Mouse (Mus musculus) adrenal gland, postnatal 14 days (tissue): ENCODE results near the gene Vmn2r91. TPM values are rescaled to one million over a fixed set of nuclear protein-coding genes. Genes with fewer than 3 reads are reported as not detected.
"Not testable (repeated sequence)": the region's sequence is repeated elsewhere in the genome, so short reads cannot be mapped to it uniquely, and the experiment has no call there.

Source experiments
- DNase-seq: peaks from one replicate; pipeline ENCODE4 v3.0.0; 2021; ENCODE audit warnings: mixed read lengths
- long read RNA-seq, 2 experiments: library from polyadenylated mRNA; stranded (forward); transcript quantifications; one replicate each; pipeline ENCODE4 v2.0.0; 2021
- total RNA-seq: library from RNA; stranded (reverse); gene quantifications from 2 replicates; pipeline ENCODE4 v1.2.3, GENCODE M21; 2021

Gene Vmn2r91
- not detected in 2 replicates for total RNA-seq
- long read RNA-seq, experiment 1 = 0 reads
- long read RNA-seq, experiment 2 = 0 reads

GRCm38 (mm10) chr17:18084716-18085115 lies at the start of gene Vmn2r91:
TSS of gene Vmn2r91 (plus strand) at chr17:18085016.
- not testable (repeated sequence) for DNase-seq

DNA sequence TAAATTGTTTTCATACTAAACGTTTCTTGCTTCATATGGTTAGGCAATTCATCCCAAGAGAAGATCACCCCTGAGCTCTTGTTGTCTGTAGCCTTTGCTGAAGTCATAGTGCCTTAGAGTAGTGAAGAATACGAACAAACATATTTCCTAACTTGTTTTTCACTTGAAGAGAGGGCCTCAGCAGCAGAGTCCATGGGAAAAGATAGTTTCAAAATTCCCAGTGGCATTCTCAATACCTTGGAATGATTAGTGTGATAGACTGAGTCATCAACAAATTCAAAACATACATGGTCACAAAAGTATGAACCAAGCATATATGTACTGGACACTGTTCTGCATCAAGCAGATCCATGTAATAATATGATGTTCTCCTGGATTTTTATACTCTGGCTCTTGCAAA lies 35.7 kb upstream of the Vmn2r91 start, which contains the start of gene Vmn2r124:
Gene Vmn2r124, plus strand, starts transcription at position 301 of the 400 bp plus-strand sequence.
- no peak for DNase-seq

- DNase-seq = not testable (repeated sequence)
Measured at GRCm38 (mm10) chr17:18095626-18096025, 10.8 kb downstream of the Vmn2r91 start.

GRCm38 (mm10) chr17:18102265-18102664 lies 17.4 kb downstream of the Vmn2r91 start:
- DNase-seq = not testable (repeated sequence)

DNA sequence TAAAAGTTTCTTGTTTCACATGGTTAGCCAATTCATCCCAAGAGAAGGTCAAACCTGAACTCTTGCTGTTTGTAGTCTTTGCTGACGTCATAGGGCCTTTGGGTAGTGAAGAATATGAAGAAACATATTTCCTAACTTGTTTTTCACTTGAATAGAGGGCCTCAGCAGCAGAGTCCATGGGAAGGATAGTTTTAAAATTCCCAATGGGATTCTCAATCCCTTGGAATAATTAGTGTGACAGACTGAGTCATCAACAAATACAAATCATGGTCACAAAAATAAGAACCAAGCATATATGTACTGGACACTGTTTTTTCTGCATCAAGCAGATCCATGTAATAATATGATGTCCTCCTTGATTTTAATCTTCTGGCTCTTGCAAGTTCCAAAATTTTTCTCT lies 66.8 kb downstream of the Vmn2r91 start, which contains the start of gene Vmn2r92:
Gene Vmn2r92, plus strand, starts transcription at position 301 of the 400 bp plus-strand sequence.
- DNase-seq = not testable (repeated sequence)

DNA sequence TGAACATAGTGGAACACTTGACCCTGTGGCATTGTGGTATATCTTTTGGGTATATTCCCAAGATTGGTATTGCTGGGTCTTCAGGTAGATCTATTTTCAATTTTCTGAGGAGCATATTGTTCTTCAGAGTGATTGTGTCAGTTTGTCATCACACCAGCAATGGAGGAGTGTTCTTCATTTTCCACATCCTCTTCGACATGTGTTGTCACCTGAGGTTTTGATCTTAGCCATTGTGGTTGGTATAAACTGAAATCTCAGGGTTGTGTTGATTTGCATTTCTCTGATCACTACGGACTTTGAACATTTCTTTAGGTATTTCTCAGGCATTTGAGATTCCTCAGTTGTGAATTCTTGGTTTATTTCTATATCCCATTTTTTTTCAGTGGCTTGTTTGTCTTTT lies 76.4 kb downstream of the Vmn2r91 start:
- not testable (repeated sequence) for DNase-seq

Other genes with a start within 250 kb of the Vmn2r91 start
- gene Has1, start 229.8 kb upstream of the Vmn2r91 start, total RNA-seq = not detected in 2 replicates
- 0.33 TPM in 1 of 2 replicates, not detected in the other for gene Fpr1, start 201.1 kb upstream of the Vmn2r91 start, total RNA-seq
- not detected in 2 replicates for gene Fpr2, start 197.2 kb upstream of the Vmn2r91 start, total RNA-seq
- not detected in 2 replicates for gene Fpr3, start 197.2 kb upstream of the Vmn2r91 start, total RNA-seq
- not detected in 2 replicates for gene Fpr-rs4, start 63.3 kb upstream of the Vmn2r91 start, total RNA-seq
- gene Vmn2r124, start 35.6 kb upstream of the Vmn2r91 start, total RNA-seq = not detected in 2 replicates
- gene Vmn2r92, start 66.9 kb downstream of the Vmn2r91 start, total RNA-seq = not detected in 2 replicates
- not detected in 2 replicates for gene Vmn2r94, start 192.7 kb downstream of the Vmn2r91 start, total RNA-seq
- gene Vmn2r93, start 213.1 kb downstream of the Vmn2r91 start, total RNA-seq = not detected in 2 replicates